Mouse (Mus musculus): Measurements from ENCODE around the gene Slc18b1. TPM values are rescaled to one million over a fixed set of nuclear protein-coding genes. Genes with fewer than 3 reads are reported as not detected.

Slc18b1 gene
- polyA plus RNA-seq (2014; fragmentation: Nextera tagmentation; extraction: Ambion mirVana) = 15.8 and 16.0 TPM in 2 replicates

- H3K9ac ChIP-seq (ENCODE audit: low read length) = peak within 1 kb of the TSS; percentile 78
- H3K36me3 ChIP-seq (ENCODE audit: control insufficient read depth, insufficient read depth, low read length) = no peaks in the 10 kb centered on the region
- WGBS = 5% methylated on average over 43 of the region's 43 CpGs
- peak within 1 kb of the TSS; percentile 56 for H3K4me3 ChIP-seq (ENCODE audit: low read depth, low read length)
- H3K27me3 ChIP-seq (ENCODE audit: control insufficient read depth, insufficient read depth, low read length) = no peaks in the 10 kb centered on the region
- H3K4me2 ChIP-seq (ENCODE audit: low read depth) = peak within 1 kb of the TSS; percentile 75
- DNase-seq (ENCODE audit: low spot score) (peak; percentile 60), ATAC-seq (ENCODE audit: insufficient read depth, low FRiP score, low TSS enrichment) (peak; percentile 65)
- H3K27ac ChIP-seq (ENCODE audit: low read depth, low read length) = no peak within 1 kb of the TSS
- no peaks in the 10 kb centered on the region for H3K4me1 ChIP-seq (ENCODE audit: control insufficient read depth, insufficient read depth, low read length)
- H3K9me3 ChIP-seq (ENCODE audit: control insufficient read depth, low read length) = no peaks in the 10 kb centered on the region
These were observed at the start of gene Slc18b1 for GRCm38 (mm10) chr10:23796551-23797503. Slc18b1 (plus strand) TSS chr10:23796986.

GRCm38 (mm10) chr10:23754166-23754565, 42.6 kb upstream of the Slc18b1 start:
- Histone ChIP-seq H3K4me3 (ENCODE audit: low read depth, low read length) (no peak overlapping the region), H3K36me3 (ENCODE audit: control insufficient read depth, insufficient read depth, low read length) (no peaks in the 10 kb centered on the region), H3K9me3 (ENCODE audit: control insufficient read depth, low read length) (no peaks in the 10 kb centered on the region), H3K4me2 (ENCODE audit: low read depth) (no peak overlapping the region), H3K27me3 (ENCODE audit: control insufficient read depth, insufficient read depth, low read length) (no peaks in the 10 kb centered on the region), H3K9ac (ENCODE audit: low read length) (no peak overlapping the region), H3K27ac (ENCODE audit: low read depth, low read length) (no peak overlapping the region), H3K4me1 (ENCODE audit: control insufficient read depth, insufficient read depth, low read length) (no peaks in the 10 kb centered on the region)
- 76% methylated on average over 7 of the region's 7 CpGs for WGBS
- no peak for DNase-seq (ENCODE audit: low spot score)
- ATAC-seq (ENCODE audit: insufficient read depth, low FRiP score, low TSS enrichment) = no peak

- no peak overlapping the region for H3K27ac ChIP-seq (ENCODE audit: low read depth, low read length)
- no peaks in the 10 kb centered on the region for H3K27me3 ChIP-seq (ENCODE audit: control insufficient read depth, insufficient read depth, low read length)
- no peak overlapping the region for H3K4me3 ChIP-seq (ENCODE audit: low read depth, low read length)
- 36% methylated on average over 5 of the region's 5 CpGs for WGBS
- H3K4me2 ChIP-seq (ENCODE audit: low read depth) = no peak overlapping the region
- no peaks in the 10 kb centered on the region for H3K4me1 ChIP-seq (ENCODE audit: control insufficient read depth, insufficient read depth, low read length)
- H3K9me3 ChIP-seq (ENCODE audit: control insufficient read depth, low read length) = no peaks in the 10 kb centered on the region
- no peaks in the 10 kb centered on the region; the same call in 1 of the 2 replicates for H3K36me3 ChIP-seq (ENCODE audit: control insufficient read depth, insufficient read depth, low read length)
- DNase-seq (ENCODE audit: low spot score) (no peak), ATAC-seq (ENCODE audit: insufficient read depth, low FRiP score, low TSS enrichment) (no peak)
- H3K9ac ChIP-seq (ENCODE audit: low read length) = no peak overlapping the region
These were observed 19.4 kb upstream of the Slc18b1 start for GRCm38 (mm10) chr10:23777288-23777945.

DNA sequence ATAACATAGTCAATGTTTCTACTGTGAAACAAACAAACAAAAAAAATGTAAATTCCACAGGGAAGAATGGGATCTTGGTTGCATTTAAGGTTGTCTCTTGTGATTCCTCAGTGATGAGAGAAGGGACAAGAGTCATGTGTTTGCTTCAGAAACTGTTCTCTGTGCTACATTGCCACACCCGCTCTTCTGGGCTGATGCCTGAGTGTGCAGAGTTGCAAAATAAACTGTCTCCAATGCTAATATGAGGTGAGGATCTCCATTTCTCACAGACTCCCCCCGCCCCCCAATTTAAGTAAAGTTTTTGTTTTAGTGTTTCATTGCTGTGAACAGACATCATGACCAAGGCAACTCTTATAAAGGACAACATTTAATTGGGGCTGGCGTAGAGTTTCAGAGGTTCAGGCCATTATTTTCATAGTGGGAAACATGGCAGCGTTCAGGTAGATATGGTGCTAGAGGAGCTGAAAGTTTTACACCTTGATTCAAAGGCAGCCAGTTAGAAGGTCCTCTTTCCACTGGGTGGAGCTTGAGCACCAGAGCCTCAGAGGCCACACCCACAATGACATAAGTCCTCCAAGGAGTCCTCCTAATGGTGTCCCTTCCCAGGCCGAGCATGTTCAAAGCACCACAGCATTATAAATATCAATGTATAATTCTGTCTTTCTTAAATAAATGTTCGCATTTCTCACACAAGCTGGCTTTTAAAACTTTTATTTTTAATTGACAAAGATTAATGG, 16.1 kb upstream of the Slc18b1 start:
- H3K9me3 ChIP-seq (ENCODE audit: control insufficient read depth, low read length) = no peaks in the 10 kb centered on the region
- no peak overlapping the region for H3K4me3 ChIP-seq (ENCODE audit: low read depth, low read length)
- H3K36me3 ChIP-seq (ENCODE audit: control insufficient read depth, insufficient read depth, low read length) = peaks cover 2% of the 10 kb centered on the region
- WGBS = 86% methylated on average over 6 of the region's 6 CpGs
- ATAC-seq (ENCODE audit: insufficient read depth, low FRiP score, low TSS enrichment) (no peak), DNase-seq (ENCODE audit: low spot score) (no peak)
- no peak overlapping the region for H3K4me2 ChIP-seq (ENCODE audit: low read depth)
- H3K27ac ChIP-seq (ENCODE audit: low read depth, low read length) = no peak overlapping the region
- peaks cover 3% of the 10 kb centered on the region for H3K4me1 ChIP-seq (ENCODE audit: control insufficient read depth, insufficient read depth, low read length)
- H3K9ac ChIP-seq (ENCODE audit: low read length) = no peak overlapping the region
- H3K27me3 ChIP-seq (ENCODE audit: control insufficient read depth, insufficient read depth, low read length) = no peaks in the 10 kb centered on the region

DNA sequence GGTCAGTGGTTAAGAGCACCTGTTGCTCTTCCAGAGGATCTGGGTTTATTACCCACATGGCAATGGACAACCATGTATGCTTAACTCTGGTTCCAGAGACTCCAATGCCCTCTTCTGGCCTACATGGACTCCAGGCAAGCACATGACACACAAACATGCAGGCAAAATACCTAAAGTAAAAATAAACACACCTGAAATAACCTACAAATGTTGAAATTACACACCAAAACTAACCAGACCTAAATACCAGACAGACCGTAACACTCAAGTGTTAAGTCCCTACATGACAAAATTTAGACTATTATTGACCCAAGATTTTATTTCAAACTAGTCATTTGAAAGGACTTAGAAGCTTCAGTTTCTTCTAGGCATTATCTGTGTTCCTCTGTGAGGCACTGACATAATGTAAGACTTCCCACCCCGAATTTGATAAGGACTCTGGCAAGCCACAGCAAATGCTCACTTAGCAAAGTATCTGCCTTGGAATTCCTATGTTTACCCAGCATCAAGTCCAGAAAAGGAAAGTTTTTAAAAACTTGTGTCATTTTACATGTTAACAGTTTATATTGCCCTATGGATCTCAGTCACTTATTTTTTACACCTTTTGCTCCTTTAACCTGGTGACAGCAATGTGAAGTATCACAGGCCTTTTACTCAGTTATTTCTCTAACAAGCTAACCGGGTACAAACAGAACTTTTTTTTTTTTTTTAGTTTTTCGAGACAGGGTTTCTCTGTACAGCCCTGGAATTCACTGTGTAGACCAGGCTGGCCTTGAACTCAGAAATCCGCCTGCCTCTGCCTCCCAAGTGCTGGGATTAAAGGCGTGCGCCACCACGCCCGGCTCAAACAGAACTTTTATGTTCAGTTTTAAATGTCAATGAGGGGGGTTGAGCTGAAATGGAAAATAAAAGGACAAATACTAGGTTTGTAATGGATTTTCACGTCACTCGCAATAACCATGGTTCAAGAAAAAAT, 14.7 kb upstream of the Slc18b1 start:
- H3K36me3 ChIP-seq (ENCODE audit: control insufficient read depth, insufficient read depth, low read length) = peaks cover 2% of the 10 kb centered on the region
- DNase-seq (ENCODE audit: low spot score) (no peak), ATAC-seq (ENCODE audit: insufficient read depth, low FRiP score, low TSS enrichment) (no peak)
- H3K27ac ChIP-seq (ENCODE audit: low read depth, low read length) = no peak overlapping the region
- 85% methylated on average over 11 of the region's 11 CpGs for WGBS
- H3K4me3 ChIP-seq (ENCODE audit: low read depth, low read length) = no peak overlapping the region
- peaks cover 9% of the 10 kb centered on the region for H3K4me1 ChIP-seq (ENCODE audit: control insufficient read depth, insufficient read depth, low read length)
- no peaks in the 10 kb centered on the region for H3K9me3 ChIP-seq (ENCODE audit: control insufficient read depth, low read length)
- no peak overlapping the region for H3K4me2 ChIP-seq (ENCODE audit: low read depth)
- no peaks in the 10 kb centered on the region for H3K27me3 ChIP-seq (ENCODE audit: control insufficient read depth, insufficient read depth, low read length)
- no peak overlapping the region for H3K9ac ChIP-seq (ENCODE audit: low read length)

- no peak overlapping the region for H3K4me2 ChIP-seq (ENCODE audit: low read depth)
- DNase-seq (ENCODE audit: low spot score) = no peak
- no peak overlapping the region for H3K4me3 ChIP-seq (ENCODE audit: low read depth, low read length)
- H3K4me1 ChIP-seq (ENCODE audit: control insufficient read depth, insufficient read depth, low read length) = peaks cover 9% of the 10 kb centered on the region
- no peaks in the 10 kb centered on the region for H3K27me3 ChIP-seq (ENCODE audit: control insufficient read depth, insufficient read depth, low read length)
- peaks cover 2% of the 10 kb centered on the region for H3K36me3 ChIP-seq (ENCODE audit: control insufficient read depth, insufficient read depth, low read length)
- no peaks in the 10 kb centered on the region for H3K9me3 ChIP-seq (ENCODE audit: control insufficient read depth, low read length)
- H3K9ac ChIP-seq (ENCODE audit: low read length) = no peak overlapping the region
- no peak for ATAC-seq (ENCODE audit: insufficient read depth, low FRiP score, low TSS enrichment)
- WGBS = 33% methylated on average over 2 of the region's 2 CpGs
- H3K27ac ChIP-seq (ENCODE audit: low read depth, low read length) = no peak overlapping the region
These were observed 13.8 kb upstream of the Slc18b1 start for GRCm38 (mm10) chr10:23782855-23783492.

GRCm38 (mm10) chr10:23783493-23783884, 13.3 kb upstream of the Slc18b1 start:
- no peak overlapping the region for H3K4me2 ChIP-seq (ENCODE audit: low read depth)
- no peak for ATAC-seq (ENCODE audit: insufficient read depth, low FRiP score, low TSS enrichment)
- H3K36me3 ChIP-seq (ENCODE audit: control insufficient read depth, insufficient read depth, low read length) = peaks cover 2% of the 10 kb centered on the region
- H3K4me1 ChIP-seq (ENCODE audit: control insufficient read depth, insufficient read depth, low read length) = peaks cover 9% of the 10 kb centered on the region
- DNase-seq (ENCODE audit: low spot score) = no peak
- no peak overlapping the region for H3K9ac ChIP-seq (ENCODE audit: low read length)
- no peak overlapping the region for H3K4me3 ChIP-seq (ENCODE audit: low read depth, low read length)
- no peaks in the 10 kb centered on the region for H3K9me3 ChIP-seq (ENCODE audit: control insufficient read depth, low read length)
- H3K27me3 ChIP-seq (ENCODE audit: control insufficient read depth, insufficient read depth, low read length) = no peaks in the 10 kb centered on the region
- 25% methylated on average over 2 of the region's 2 CpGs for WGBS
- no peak overlapping the region for H3K27ac ChIP-seq (ENCODE audit: low read depth, low read length)
